Mouse (Mus musculus) megakaryocyte, embryonic 14.5 days (primary cell): ENCODE results near the gene Idua.

Experiments used
- FLI1 ChIP-seq: IDR thresholded peaks from 2 replicates; pipeline ENCODE4 v1.6.1; 2012; ENCODE audit warnings: low read length, inconsistent platforms, mixed read lengths
- GATA1 ChIP-seq: IDR thresholded peaks from 3 replicates; pipeline ENCODE4 v1.6.1; 2012; ENCODE audit warnings: mixed read lengths, low read length, inconsistent platforms, borderline replicate concordance

DNA sequence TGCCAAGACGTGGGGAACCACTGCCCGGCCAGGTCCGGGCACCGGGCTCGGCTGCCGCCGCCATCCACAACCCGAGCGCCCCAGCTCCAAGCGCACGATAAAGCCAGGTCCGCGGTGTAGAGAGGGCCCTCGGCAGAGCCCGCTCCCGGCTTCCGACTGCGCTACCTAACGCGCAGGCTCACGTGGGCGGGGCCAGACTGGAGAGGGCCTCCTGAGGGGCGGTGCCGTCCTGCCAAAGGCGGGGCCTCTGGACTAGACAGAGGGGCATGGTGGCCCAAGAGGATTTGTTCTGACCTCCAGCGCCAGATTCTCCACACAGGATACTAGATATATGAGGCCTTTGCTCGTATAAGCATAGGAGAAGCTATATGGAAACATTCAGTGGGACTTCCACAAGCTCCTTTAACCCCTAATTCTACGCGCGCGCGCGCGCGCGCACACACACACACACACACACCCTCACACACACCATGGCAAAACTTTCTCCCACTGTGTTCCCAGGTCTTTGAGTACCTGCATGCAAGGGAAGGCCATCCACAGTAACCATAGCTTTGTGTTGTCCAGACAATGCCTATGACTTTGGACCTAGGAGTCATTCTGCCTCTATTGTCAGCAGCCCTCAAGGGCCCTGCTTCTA is 619 bp downstream of the Idua start:
- TF ChIP-seq FLI1, result no peak
- TF ChIP-seq GATA1, result no peak
